36 mouse cellular contexts compared by ENCODE assay signal in genomic region chr17:45608396-45608795, GRCm38 (mm10). TPM values are rescaled to one million over a fixed set of nuclear protein-coding genes. Genes with fewer than 3 reads are reported as not detected.
DNase-seq lines count a peak whose midpoint lies in the region; ATAC-seq and TF ChIP-seq lines count a peak whose summit lies in the region.
"Had no signal": no experiment of that assay in that cellular context is flagged by ENCODE, and none has a peak within 500 bp of the region (broad histone marks: within the 10 kb centered on the region; RNA-seq: fewer than 3 reads in every experiment).

No protein-coding gene starts in this region.

- no peaks in the 10 kb centered on the region for H3K36me3 ChIP-seq in liver, postnatal 0 days (replicated peaks; ENCODE audit: insufficient read depth, low read length)
- H3K36me3 ChIP-seq in hindbrain, embryonic 11.5 days (ENCODE audit: control insufficient read depth, insufficient read depth, low read length): no peaks in the 10 kb centered on the region
- H3K36me3 ChIP-seq: embryonic facial prominence, embryonic 12.5 days; heart, embryonic 13.5 days; hindbrain, embryonic 12.5 days; intestine, embryonic 15.5 days; limb, embryonic 12.5 days; midbrain, embryonic 15.5 days; stomach, embryonic 15.5 days had no signal

- no peaks in the 10 kb centered on the region; the same call in none of the 2 replicates for H3K4me1 ChIP-seq in lung, adult 2 months (ENCODE audit: control insufficient read depth, insufficient read depth, low read length)
- peaks cover 8% of the 10 kb centered on the region for H3K4me1 ChIP-seq in liver, postnatal 0 days (ENCODE audit: insufficient read depth)
- H3K4me1 ChIP-seq in hindbrain, embryonic 11.5 days (replicated peaks; ENCODE audit: control insufficient read depth, insufficient read depth, low read length): no peaks in the 10 kb centered on the region; the same call in 1 of the 2 replicates
- H3K4me1 ChIP-seq: midbrain, embryonic 15.5 days had no signal

- no peak for TF ChIP-seq POLR2A in lung, adult 2 months (IDR thresholded peaks at IDR 0.05; ENCODE audit: borderline replicate concordance, extremely low read depth, low read depth, low read length)

- peak; percentile 90 for ATAC-seq in liver, postnatal 0 days
- ATAC-seq in hindbrain, embryonic 11.5 days (ENCODE audit: low FRiP score): no peak
- ATAC-seq: activated CD4-positive, CD25-positive, alpha-beta regulatory T cell, adult 4 months; CD4-positive, CD25-positive, alpha-beta regulatory T cell, adult 4 months; forebrain, embryonic 14.5 days; hindbrain, postnatal 0 days; intestine, embryonic 15.5 days; midbrain, embryonic 15.5 days had no signal

- peak; percentile 79 for TF ChIP-seq EP300 in liver, postnatal 0 days (IDR thresholded peaks at IDR 0.05; ENCODE audit: low read depth)

- WGBS in lung, adult 2 months: 83% methylated on average over 4 of the region's 4 CpGs
- 57% methylated on average over 4 of the region's 4 CpGs for WGBS in liver, postnatal 0 days (ENCODE audit: insufficient replicate concordance)
- WGBS in hindbrain, embryonic 11.5 days: 88% methylated on average over 4 of the region's 4 CpGs

- H3K4me3 ChIP-seq in lung, adult 2 months (replicated peaks; ENCODE audit: extremely low read depth, low read depth, low read length): no peak overlapping the region
- H3K4me3 ChIP-seq in liver, postnatal 0 days (ENCODE audit: low read depth, low read length): no peak overlapping the region
- no peak overlapping the region for H3K4me3 ChIP-seq in hindbrain, embryonic 11.5 days (ENCODE audit: low read depth, low read length)
- H3K4me3 ChIP-seq: embryonic facial prominence, embryonic 12.5 days; heart, embryonic 13.5 days; hindbrain, embryonic 12.5 days; intestine, embryonic 15.5 days; layer of hippocampus, adult 2 months; left cerebral cortex, adult 2 months; limb, embryonic 12.5 days; midbrain, embryonic 15.5 days; stomach, embryonic 15.5 days had no signal

- H3K9me3 ChIP-seq in liver, postnatal 0 days (ENCODE audit: low read length): no peaks in the 10 kb centered on the region
- no peaks in the 10 kb centered on the region for H3K9me3 ChIP-seq in hindbrain, embryonic 11.5 days (ENCODE audit: control insufficient read depth, low read length)
- H3K9me3 ChIP-seq: embryonic facial prominence, embryonic 12.5 days; heart, embryonic 13.5 days; hindbrain, embryonic 12.5 days; intestine, embryonic 15.5 days; limb, embryonic 12.5 days; midbrain, embryonic 15.5 days; stomach, embryonic 15.5 days had no signal

- peak overlapping the region; percentile 83 for H3K27ac ChIP-seq in liver, postnatal 0 days (ENCODE audit: low read depth)
- H3K27ac ChIP-seq in hindbrain, embryonic 11.5 days (ENCODE audit: low read depth, low read length): no peak overlapping the region
- H3K27ac ChIP-seq: embryonic facial prominence, embryonic 12.5 days; heart, embryonic 13.5 days; hindbrain, embryonic 12.5 days; hindbrain, postnatal 0 days; intestine, embryonic 15.5 days; layer of hippocampus, adult 2 months; left cerebral cortex, adult 2 months; limb, embryonic 12.5 days; midbrain, embryonic 15.5 days; stomach, embryonic 15.5 days had no signal

- intact Hi-C loops in heart, postnatal 25 days (cut with DNase I): no loop called here

- no peak for TF ChIP-seq CTCF in lung, adult 2 months (IDR thresholded peaks at IDR 0.05; ENCODE audit: insufficient read depth, low read length)
- no peak for TF ChIP-seq CTCF in liver, postnatal 0 days (IDR thresholded peaks at IDR 0.05; ENCODE audit: low read depth)

- no peak overlapping the region for H3K4me2 ChIP-seq in liver, postnatal 0 days (ENCODE audit: low read depth, low read length)
- H3K4me2 ChIP-seq in hindbrain, embryonic 11.5 days (replicated peaks; ENCODE audit: low read depth, low read length): no peak overlapping the region
- H3K4me2 ChIP-seq: embryonic facial prominence, embryonic 12.5 days; heart, embryonic 13.5 days; hindbrain, embryonic 12.5 days; intestine, embryonic 15.5 days; limb, embryonic 12.5 days; lung, embryonic 14.5 days; midbrain, embryonic 15.5 days; stomach, embryonic 15.5 days had no signal

- no peaks in the 10 kb centered on the region for H3K27me3 ChIP-seq in liver, postnatal 0 days (ENCODE audit: insufficient read depth, low read length)
- no peaks in the 10 kb centered on the region for H3K27me3 ChIP-seq in hindbrain, embryonic 11.5 days (ENCODE audit: control insufficient read depth, insufficient read depth, low read length)
- H3K27me3 ChIP-seq: heart, embryonic 13.5 days; hindbrain, embryonic 12.5 days; intestine, embryonic 15.5 days; midbrain, embryonic 15.5 days; stomach, embryonic 15.5 days had no signal

- H3K9ac ChIP-seq in liver, postnatal 0 days (replicated peaks): no peak overlapping the region
- H3K9ac ChIP-seq in hindbrain, embryonic 11.5 days (ENCODE audit: low read depth, low read length): no peak overlapping the region
- H3K9ac ChIP-seq: embryonic facial prominence, embryonic 12.5 days; heart, embryonic 13.5 days; hindbrain, embryonic 12.5 days; intestine, embryonic 15.5 days; limb, embryonic 12.5 days; lung, embryonic 14.5 days; midbrain, embryonic 15.5 days; stomach, embryonic 15.5 days had no signal

- peak; percentile 83 for DNase-seq in heart, adult 11 months
- DNase-seq in heart, postnatal 25 days (ENCODE audit: low spot score): no peak
- DNase-seq in lung, postnatal 25 days (ENCODE audit: low spot score): peak; percentile 29
- DNase-seq in lung, adult 2 months: no peak
- DNase-seq in liver, postnatal 0 days: no peak
- DNase-seq in hindbrain, embryonic 11.5 days (ENCODE audit: low spot score): no peak
- DNase-seq in cerebellum, postnatal 36 days: no peak
- DNase-seq in gastrocnemius, postnatal 4 days (ENCODE audit: low spot score in 2 of 2): no peak
- DNase-seq: adrenal gland, adult 2 months; adrenal gland, postnatal 36 days; cerebellum, adult 8-10 months; embryo, embryonic 11 days; gastrocnemius, postnatal 14 days; heart, postnatal 14 days; kidney, adult 2 months; kidney, postnatal 36 days; lung, embryonic 14.5 days; lung, postnatal 36 days; right cerebral cortex, postnatal 25 days had no signal

RNA-seq across cellular contexts. Expression of gene Mymx, which starts 6.5 kb away (rescaled TPM):
- not detected for total RNA-seq in heart, postnatal 25 days (2021)
- not detected in 2 replicates for polyA plus RNA-seq in lung, adult 2 months (2012; rRNA removed)
- polyA plus RNA-seq in liver, postnatal 0 days (2015; fragmentation: Nextera tagmentation; extraction: Ambion mirVana): 0.19 TPM in 1 of 2 replicates, not detected in the other
- polyA plus RNA-seq in hindbrain, embryonic 11.5 days (2014; fragmentation: Nextera tagmentation; extraction: Ambion mirVana): 1.1 and 1.8 TPM in 2 replicates
- total RNA-seq in gastrocnemius, postnatal 4 days (2021): 10 to 100 TPM; 42.8 to 44.3 TPM
- total RNA-seq: adrenal gland, adult 2 months; adrenal gland, postnatal 36 days; heart, adult 8-10 months; heart, postnatal 14 days; hindbrain, postnatal 0 days; layer of hippocampus, adult 2 months; layer of hippocampus, postnatal 14 days; left cerebral cortex, adult 2 months; left cerebral cortex, postnatal 25 days; neutrophil, adult 5-6 weeks had no signal
- polyA plus RNA-seq: activated CD4-positive, CD25-positive, alpha-beta regulatory T cell, adult 4 months; CD4-positive, CD25-positive, alpha-beta regulatory T cell, adult 4 months; forebrain, embryonic 14.5 days; hindbrain, postnatal 0 days; lung, embryonic 14.5 days; midbrain, embryonic 15.5 days had no signal

RNA-seq across cellular contexts. Expression of gene Slc29a1, which starts 9.0 kb away (rescaled TPM):
- 10 to 100 TPM; 77.9 to 78.4 TPM for total RNA-seq in heart, postnatal 25 days (2021)
- 185 and 186 TPM in 2 replicates for polyA plus RNA-seq in lung, adult 2 months (2012; rRNA removed)
- 83.0 and 91.6 TPM in 2 replicates for polyA plus RNA-seq in liver, postnatal 0 days (2015; fragmentation: Nextera tagmentation; extraction: Ambion mirVana)
- polyA plus RNA-seq in hindbrain, embryonic 11.5 days (2014; fragmentation: Nextera tagmentation; extraction: Ambion mirVana): 48.0 and 50.8 TPM in 2 replicates
- total RNA-seq in gastrocnemius, postnatal 4 days (2021): 100 to 1,000 TPM; 148 to 166 TPM

RNA-seq across cellular contexts. Expression of gene Hsp90ab1, which starts 35.3 kb away (rescaled TPM):
- total RNA-seq in heart, postnatal 25 days (2021): 1,000 to 10,000 TPM; 1,042 to 1,257 TPM
- polyA plus RNA-seq in lung, adult 2 months (2012; rRNA removed): 212 and 340 TPM in 2 replicates
- polyA plus RNA-seq in liver, postnatal 0 days (2015; fragmentation: Nextera tagmentation; extraction: Ambion mirVana): 419 and 445 TPM in 2 replicates
- 1,644 and 1,674 TPM in 2 replicates for polyA plus RNA-seq in hindbrain, embryonic 11.5 days (2014; fragmentation: Nextera tagmentation; extraction: Ambion mirVana)
- 1,000 to 10,000 TPM; 1,179 to 1,260 TPM for total RNA-seq in gastrocnemius, postnatal 4 days (2021)

RNA-seq across cellular contexts. Expression of gene Slc35b2, which starts 44.7 kb away (rescaled TPM):
- 10 to 100 TPM; 23.7 to 24.3 TPM for total RNA-seq in heart, postnatal 25 days (2021)
- polyA plus RNA-seq in lung, adult 2 months (2012; rRNA removed): 89.9 and 102 TPM in 2 replicates
- polyA plus RNA-seq in liver, postnatal 0 days (2015; fragmentation: Nextera tagmentation; extraction: Ambion mirVana): 47.7 and 47.9 TPM in 2 replicates
- polyA plus RNA-seq in hindbrain, embryonic 11.5 days (2014; fragmentation: Nextera tagmentation; extraction: Ambion mirVana): 89.9 and 91.5 TPM in 2 replicates
- total RNA-seq in gastrocnemius, postnatal 4 days (2021): 10 to 100 TPM; 44.4 to 52.7 TPM

RNA-seq across cellular contexts. Expression of gene Capn11, which starts 50.7 kb away (rescaled TPM):
- not detected for total RNA-seq in heart, postnatal 25 days (2021)
- not detected in 2 replicates for polyA plus RNA-seq in lung, adult 2 months (2012; rRNA removed)
- not detected in 2 replicates for polyA plus RNA-seq in liver, postnatal 0 days (2015; fragmentation: Nextera tagmentation; extraction: Ambion mirVana)
- polyA plus RNA-seq in hindbrain, embryonic 11.5 days (2014; fragmentation: Nextera tagmentation; extraction: Ambion mirVana): 0.79 and 1.0 TPM in 2 replicates
- 1 to 10 TPM in 1 of 2 experiments, under 1 TPM in 1; 0.10 to 1.5 TPM for total RNA-seq in gastrocnemius, postnatal 4 days (2021)
- total RNA-seq: adrenal gland, postnatal 36 days had no signal
- polyA plus RNA-seq: adrenal gland, adult 2 months; lung, embryonic 14.5 days had no signal

Comparison
In these comparisons a context has a peak if more than half of its experiments do, and no peak if none do; other contexts are left out.
1. DNase-seq: peak in heart, adult 11 months (single experiment) and lung, postnatal 25 days (single experiment); none in heart, postnatal 25 days (single experiment), lung, adult 2 months (single experiment), liver, postnatal 0 days (single experiment), hindbrain, embryonic 11.5 days (single experiment), cerebellum, postnatal 36 days (0 of 2) and gastrocnemius, postnatal 4 days (0 of 2).